Mouse (Mus musculus) urinary bladder, postnatal 14 days (tissue): ENCODE data around the gene Ripor2.

Experiments
- DNase-seq: peaks from one replicate; pipeline ENCODE4 v3.0.0; 2021; ENCODE audit warnings: low spot score

Gene Ripor2

DNA sequence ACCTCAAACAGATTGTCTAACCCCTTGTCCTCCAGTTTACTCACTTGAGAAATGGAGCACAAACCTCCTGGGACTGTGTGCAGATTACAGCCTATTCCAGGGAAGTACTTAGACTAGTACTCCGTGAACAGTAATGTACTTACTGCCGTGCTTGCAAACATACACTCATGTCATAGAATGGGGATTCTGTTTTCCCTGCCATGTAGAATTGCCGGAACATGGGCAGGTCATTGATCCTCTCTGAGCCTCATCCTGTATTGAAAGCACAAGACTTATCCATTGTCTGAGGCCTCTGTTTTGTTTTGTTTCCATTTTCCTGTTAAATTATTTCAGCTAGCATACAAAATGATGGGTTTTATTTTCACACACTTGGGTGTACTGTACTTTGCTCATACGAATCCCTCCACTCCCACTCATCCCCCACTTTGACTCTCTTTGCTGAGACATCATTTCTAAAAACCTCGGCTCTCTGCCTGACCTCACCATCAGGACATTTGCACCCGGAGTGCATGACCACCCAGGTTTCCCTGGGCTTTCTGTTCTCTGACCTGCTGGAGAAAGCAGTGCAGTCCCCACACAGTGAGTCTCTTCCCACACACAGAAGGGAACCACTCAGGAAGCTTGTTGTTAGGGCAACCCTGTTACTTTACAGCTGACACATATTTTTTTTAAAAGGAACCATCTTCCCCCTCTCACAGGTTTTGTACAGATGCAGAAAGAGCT, 35.2 kb downstream of the Ripor2 start:
- no peak for DNase-seq

GRCm38 (mm10) chr13:24617799-24618130, 35.8 kb downstream of the Ripor2 start:
- no peak for DNase-seq

GRCm38 (mm10) chr13:24619711-24620110, 37.7 kb downstream of the Ripor2 start:
- DNase-seq: no peak

DNA sequence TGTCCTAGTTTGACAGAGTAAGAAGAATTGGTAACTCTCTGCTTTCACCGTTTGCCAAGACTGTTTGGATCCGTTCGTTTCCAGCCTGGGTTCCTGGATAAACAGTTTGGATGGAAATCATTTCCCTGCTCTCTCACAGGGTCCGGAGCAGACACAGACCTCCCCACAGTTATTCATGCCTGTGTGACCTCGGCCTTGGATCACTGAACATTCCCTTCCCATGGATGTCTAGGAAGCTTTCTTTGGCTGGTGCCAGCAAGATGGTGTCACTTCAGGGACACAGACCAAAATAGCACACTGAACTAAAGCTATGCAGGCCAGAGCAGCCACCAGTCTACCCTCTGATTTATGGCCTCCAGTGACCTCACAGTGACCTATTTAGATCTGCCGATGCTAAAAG, 38.5 kb downstream of the Ripor2 start:
- DNase-seq: no peak

DNA sequence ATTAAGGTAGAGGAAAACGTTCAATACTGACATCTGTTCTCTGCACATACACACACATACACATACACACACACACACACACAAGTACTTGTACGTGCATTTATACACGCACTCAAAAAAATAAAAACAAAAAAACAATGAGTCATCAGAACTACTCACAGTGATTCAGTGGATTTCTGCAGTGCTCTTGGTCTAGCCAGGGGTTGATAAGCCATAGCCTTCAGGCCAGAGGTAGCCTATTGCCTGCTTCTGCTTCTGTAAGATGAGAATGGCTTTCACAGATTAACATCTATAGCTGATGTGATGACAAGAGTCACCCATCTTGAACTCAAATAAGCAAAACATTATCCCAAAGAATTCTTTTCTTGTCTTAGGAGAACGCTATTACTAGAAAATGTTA, 41.6 kb downstream of the Ripor2 start:
- no peak for DNase-seq

DNA sequence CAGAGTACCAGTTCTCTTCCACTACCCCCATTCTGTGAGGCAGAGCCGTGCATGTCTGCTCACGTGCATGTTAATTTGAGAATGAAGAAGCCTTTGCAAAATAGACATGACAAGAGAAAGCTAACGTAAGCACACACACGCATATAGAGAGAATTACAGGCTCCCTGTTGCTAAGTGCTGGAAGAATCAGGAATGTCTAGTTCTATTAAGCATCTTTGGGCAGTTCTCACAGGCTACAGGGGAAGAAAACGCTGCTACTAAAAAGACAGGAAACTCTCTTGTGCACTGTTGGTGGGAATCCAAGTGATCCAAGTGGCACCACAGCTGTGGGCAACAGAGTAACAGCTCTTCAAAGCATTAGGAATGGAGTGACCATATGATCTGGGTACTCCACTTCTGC, 43.1 kb downstream of the Ripor2 start:
- no peak for DNase-seq

DNA sequence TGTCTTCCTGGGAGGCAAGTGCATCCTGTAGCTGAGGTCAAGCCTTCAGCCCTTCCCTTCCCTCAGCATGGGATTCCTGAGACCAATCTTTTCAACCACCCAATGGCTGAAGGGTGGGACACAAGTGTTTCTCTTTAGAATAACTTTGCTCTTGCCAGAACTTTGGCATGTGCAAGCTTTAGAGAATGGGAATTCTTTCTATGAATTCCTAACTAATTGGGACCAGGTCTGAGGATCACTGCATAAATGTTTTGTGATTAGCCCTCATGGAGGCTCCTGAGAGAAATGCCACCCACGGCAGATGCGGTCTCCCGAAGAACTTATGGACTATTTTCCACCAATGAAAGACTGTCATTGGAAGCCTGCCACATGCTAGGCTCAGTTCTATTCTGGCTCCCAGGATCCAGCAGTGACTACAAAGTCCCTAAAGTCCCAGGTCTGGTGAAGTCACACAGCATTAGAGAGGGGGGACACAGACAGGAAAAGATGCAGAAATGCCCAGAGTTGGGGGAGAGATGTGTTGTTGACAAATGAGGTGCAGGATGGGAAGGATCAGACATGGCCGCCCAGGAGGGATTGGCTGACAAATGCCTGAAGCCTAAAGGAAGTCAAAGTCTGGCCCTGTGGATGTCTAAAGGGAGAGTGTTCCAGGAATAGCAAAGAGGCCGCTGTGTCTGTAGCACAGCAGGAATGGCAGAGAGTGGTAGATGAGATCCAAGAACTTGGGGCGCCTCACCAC, 44.9 kb downstream of the Ripor2 start:
- DNase-seq: no peak

GRCm38 (mm10) chr13:24628192-24628591, 46.2 kb downstream of the Ripor2 start:
- no peak for DNase-seq

GRCm38 (mm10) chr13:24629073-24629621, 47.2 kb downstream of the Ripor2 start:
- peak; percentile 29 for DNase-seq

DNA sequence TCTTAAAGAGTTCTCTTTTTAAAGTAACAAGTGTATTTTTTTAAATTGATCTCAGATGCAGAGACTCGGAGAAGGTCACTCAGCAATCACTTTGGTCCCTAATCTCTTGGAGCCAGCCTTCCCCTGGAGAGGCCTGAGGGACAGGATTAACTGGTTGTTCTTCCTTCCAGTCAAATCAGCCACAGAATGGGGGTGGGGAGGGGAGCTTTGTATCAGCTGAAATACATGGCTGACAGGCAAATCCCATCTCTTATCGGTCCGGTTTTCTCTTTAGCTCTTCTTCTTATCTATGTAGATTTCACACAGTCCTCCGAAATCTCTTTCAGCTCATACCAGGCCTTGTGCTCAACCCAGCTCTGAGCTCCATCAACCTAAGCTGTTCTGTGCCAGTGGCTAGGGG, 48.4 kb downstream of the Ripor2 start:
- peak; percentile 11 for DNase-seq

GRCm38 (mm10) chr13:24632988-24633577, 51.1 kb downstream of the Ripor2 start:
- no peak for DNase-seq

DNA sequence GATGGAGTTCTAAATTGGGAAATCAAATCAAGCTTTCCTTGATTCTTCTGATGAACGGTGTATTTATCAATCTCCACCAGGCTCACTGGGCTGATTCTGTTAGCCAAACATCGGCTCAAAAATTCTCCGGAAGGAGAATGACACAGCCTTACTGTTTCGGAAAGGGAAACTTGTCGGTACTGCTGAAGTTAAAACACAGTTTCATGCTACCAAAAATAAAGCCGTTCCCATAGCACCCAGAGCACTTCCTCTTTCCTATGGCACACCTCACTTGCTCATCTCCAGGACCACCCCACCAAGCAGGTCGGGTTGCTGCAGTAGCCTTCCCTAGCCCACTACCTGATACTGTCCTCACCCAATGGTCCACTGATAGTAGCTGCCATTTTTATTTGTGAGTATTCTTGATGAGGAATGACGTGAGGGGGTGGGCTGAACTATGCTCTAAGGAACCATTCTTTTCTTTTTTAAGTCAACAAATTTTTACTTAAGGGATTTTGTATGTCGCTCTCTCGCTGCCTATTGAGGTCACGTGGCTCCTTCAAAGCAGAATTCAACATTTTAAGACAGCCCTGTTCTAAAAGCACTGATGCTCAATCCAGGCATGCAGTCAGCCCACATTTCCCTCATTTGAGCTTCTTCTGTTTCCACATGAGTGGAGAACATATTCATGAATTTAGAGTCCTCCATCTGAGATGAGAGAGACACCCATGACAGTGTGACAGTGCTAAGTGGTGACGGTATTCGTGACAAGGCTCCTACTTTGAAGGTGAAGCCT, 52.5 kb downstream of the Ripor2 start:
- DNase-seq: no peak

DNA sequence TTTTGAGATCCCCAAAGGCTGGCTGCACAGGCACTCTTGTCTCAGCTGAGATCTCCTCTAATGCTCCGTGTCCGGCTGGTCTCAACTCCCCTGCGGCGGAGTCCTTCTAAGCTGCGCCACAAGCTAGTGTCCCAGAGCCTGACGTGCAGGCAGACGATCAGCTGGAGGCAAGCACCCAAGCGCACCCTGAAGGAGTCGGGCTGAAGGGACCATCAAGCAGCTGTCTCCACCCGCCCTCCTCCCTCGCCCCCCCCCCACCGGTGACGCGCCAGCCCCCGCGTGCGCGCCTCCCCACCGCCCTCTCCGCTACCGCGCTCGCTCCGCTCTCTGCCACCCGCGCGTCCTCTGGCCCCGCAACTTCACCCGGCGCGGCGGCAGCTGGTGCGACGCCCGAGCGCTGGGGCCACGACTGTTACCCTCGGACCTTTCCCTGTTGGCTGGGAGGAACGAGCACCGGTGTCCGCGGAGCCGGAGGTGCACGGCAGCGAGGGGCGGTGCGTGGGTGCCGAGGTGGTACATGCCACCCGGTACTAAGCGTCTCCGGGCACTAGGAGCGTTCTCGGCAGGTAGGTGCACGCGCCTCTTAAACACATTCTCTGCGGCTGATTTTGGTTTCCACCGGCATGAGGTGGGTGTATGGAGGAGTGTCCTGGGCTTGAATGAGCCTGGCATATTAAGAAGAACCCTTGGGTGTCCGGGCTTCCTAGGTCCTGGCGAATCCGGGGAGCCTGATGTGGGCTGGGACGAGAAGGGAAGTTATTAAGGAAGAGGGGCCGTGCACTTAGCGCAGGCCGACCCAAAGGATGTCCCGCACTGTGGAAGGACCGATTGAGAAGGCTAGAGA, 56.6 kb downstream of the Ripor2 start:
- DNase-seq: peak; percentile 23

- no peak for DNase-seq
Observed at GRCm38 (mm10) chr13:24639215-24640165, 57.5 kb downstream of the Ripor2 start.

- no peak for DNase-seq
Observed at GRCm38 (mm10) chr13:24640166-24640560, 58.2 kb downstream of the Ripor2 start.

- DNase-seq: no peak
Observed at GRCm38 (mm10) chr13:24640836-24641385, 58.9 kb downstream of the Ripor2 start.

- DNase-seq: no peak
Observed at GRCm38 (mm10) chr13:24641491-24642430, 59.8 kb downstream of the Ripor2 start.

DNA sequence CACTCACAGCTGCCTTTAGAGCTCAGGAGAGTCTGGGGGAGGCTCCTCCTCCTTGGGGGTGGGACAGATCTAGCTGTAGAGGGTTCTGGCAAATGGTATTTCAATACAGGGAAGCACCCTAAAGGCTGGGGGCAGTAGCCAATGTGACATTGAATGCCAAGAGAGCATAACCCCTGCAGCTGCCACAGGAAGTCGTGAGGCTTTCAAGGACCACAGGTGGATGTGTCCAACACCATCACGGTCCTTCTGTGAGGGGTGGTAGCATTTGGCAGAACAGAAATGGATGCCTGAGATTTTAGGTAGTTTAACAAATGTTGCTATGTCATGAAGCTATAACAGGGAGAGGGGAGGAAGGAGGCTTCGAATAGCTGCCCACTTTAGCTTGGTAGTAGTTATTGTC, 63.2 kb downstream of the Ripor2 start:
- no peak for DNase-seq

DNA sequence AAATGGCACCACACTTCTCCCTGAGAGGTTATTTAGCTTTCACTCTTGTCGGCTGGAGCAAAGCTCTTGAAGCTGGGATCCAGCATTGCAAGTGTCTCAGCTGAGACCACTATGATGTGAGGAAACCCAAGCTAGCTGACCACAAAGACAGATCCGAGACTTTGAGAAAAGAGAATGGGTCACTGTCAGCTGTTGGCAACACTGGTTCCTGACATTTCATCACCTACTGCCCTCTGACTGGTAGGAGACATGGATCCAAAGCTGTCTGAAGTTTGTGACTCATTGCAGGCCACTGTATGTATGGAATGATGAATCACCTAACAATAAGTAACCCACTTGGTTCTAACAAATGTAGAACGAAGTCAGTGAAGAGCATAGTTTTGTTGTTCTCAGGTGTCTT, 64.3 kb downstream of the Ripor2 start:
- no peak for DNase-seq
